Mouse (Mus musculus) hindbrain, embryonic 16.5 days (tissue): ENCODE data around the gene Tmem221. TPM values are rescaled to one million over a fixed set of nuclear protein-coding genes. Genes with fewer than 3 reads are reported as not detected.
"Not testable (repeated sequence)": the region's sequence is repeated elsewhere in the genome, so short reads cannot be mapped to it uniquely, and the experiment has no call there.

Experiments
- ATAC-seq: fragments of 200-750 bp; cut with Nextera tagmentation; 2 replicates; pipeline ENCODE4 v1.8.0; 2017; ENCODE audit warnings: moderate TSS enrichment, moderate library complexity
- H3K27ac ChIP-seq: fragments of 300-500 bp; sonication (generic); 2 replicates; pipeline ENCODE4 v1.5.1; 2014; ENCODE audit warnings: low read depth, mild to moderate bottlenecking, control low read depth, low read length, moderate library complexity
- H3K27me3 ChIP-seq: fragments of 300-500 bp; sonication (generic); replicated peaks from 2 replicates; pipeline ENCODE4 v1.6.1; 2014; ENCODE audit warnings: low read length; ENCODE audit not compliant: control insufficient read depth, insufficient read depth
- H3K36me3 ChIP-seq: fragments of 300-500 bp; sonication (generic); 2 replicates; pipeline ENCODE4 v1.6.1; 2014; ENCODE audit warnings: mild to moderate bottlenecking, low read length, moderate library complexity, mixed read lengths; ENCODE audit not compliant: control insufficient read depth, insufficient read depth
- H3K4me1 ChIP-seq: fragments of 300-500 bp; sonication (generic); 2 replicates; pipeline ENCODE4 v1.6.1; 2014; ENCODE audit warnings: low read depth, low read length; ENCODE audit not compliant: control insufficient read depth, insufficient read depth
- H3K4me2 ChIP-seq: fragments of 300-500 bp; sonication (generic); 2 replicates; pipeline ENCODE4 v1.6.1; 2014; ENCODE audit warnings: mild to moderate bottlenecking, low read length, control low read depth, moderate library complexity
- H3K4me3 ChIP-seq: fragments of 300-500 bp; sonication (generic); 2 replicates; pipeline ENCODE4 v1.5.1; 2014; ENCODE audit warnings: mild to moderate bottlenecking, low read length, control low read depth, moderate library complexity
- H3K9ac ChIP-seq: fragments of 300-500 bp; sonication (generic); 2 replicates; pipeline ENCODE4 v1.6.1; 2014; ENCODE audit warnings: low read depth, mild to moderate bottlenecking, control low read depth, low read length, moderate library complexity
- H3K9me3 ChIP-seq: fragments of 300-500 bp; sonication (generic); 2 replicates; pipeline ENCODE4 v1.6.1; 2014; ENCODE audit warnings: mild to moderate bottlenecking, low read length, moderate library complexity; ENCODE audit not compliant: control insufficient read depth
- whole genome bisulfite sequencing: fragments of 180-500 bp; shearing (Covaris S2); extraction: QIAGEN DNeasy Blood & Tissue Kit; methylation state at CpG from one replicate; pipeline ENCODE4 v1.1.7; 2014; 5-methylcytosine and 5-hydroxymethylcytosine counted together
- polyA plus RNA-seq: library from polyadenylated mRNA; unstranded; fragments of >200 nt; fragmentation: Nextera tagmentation; extraction: Ambion mirVana; gene quantifications from 2 replicates; pipeline ENCODE4 v1.2.1, GENCODE M21; 2015

Gene Tmem221
- polyA plus RNA-seq, 1 experiment from 2014 or later = 0.09 TPM

GRCm38 (mm10) chr8:71527162-71527870 lies 31.4 kb downstream of the Tmem221 start:
- Histone ChIP-seq H3K4me2 (no peak overlapping the region), H3K27ac (no peak overlapping the region)

GRCm38 (mm10) chr8:71526272-71526671 lies 32.4 kb downstream of the Tmem221 start:
- WGBS = 11% methylated on average over 6 of the region's 6 CpGs
- Histone ChIP-seq H3K27ac (no peak overlapping the region), H3K4me3 (no peak overlapping the region), H3K36me3 (no peaks in the 10 kb centered on the region), H3K27me3 (peaks cover 27% of the 10 kb centered on the region), H3K9ac (no peak overlapping the region), H3K4me2 (no peak overlapping the region), H3K9me3 (no peaks in the 10 kb centered on the region), H3K4me1 (peaks cover 7% of the 10 kb centered on the region)
- ATAC-seq = no peak

More at GRCm38 (mm10) chr8:71527162-71527870, 31.4 kb downstream of the Tmem221 start:
- no peak overlapping the region for H3K4me3 ChIP-seq
- H3K4me1 ChIP-seq = peaks cover 3% of the 10 kb centered on the region; the same call in 1 of the 2 replicates
- ATAC-seq = no peak
- H3K36me3 ChIP-seq = no peaks in the 10 kb centered on the region
- H3K27me3 ChIP-seq = peaks cover 27% of the 10 kb centered on the region
- no peak overlapping the region for H3K9ac ChIP-seq
- 45% methylated on average over 3 of the region's 3 CpGs for WGBS
- H3K9me3 ChIP-seq = no peaks in the 10 kb centered on the region

GRCm38 (mm10) chr8:71525226-71526050 lies 33.2 kb downstream of the Tmem221 start, which contains the start of gene Ccdc194:
Gene Ccdc194, minus strand, starts transcription at chr8:71525711.
- H3K4me2 ChIP-seq = peak within 1 kb of the TSS; percentile 12; the same call in 1 of the 2 replicates
- H3K27me3 ChIP-seq = peaks cover 27% of the 10 kb centered on the region
- H3K9ac ChIP-seq = peak within 1 kb of the TSS; percentile 38
- no peak within 1 kb of the TSS for H3K27ac ChIP-seq
- H3K9me3 ChIP-seq = no peaks in the 10 kb centered on the region
- ATAC-seq = no peak
- no peak within 1 kb of the TSS; the same call in 1 of the 2 replicates for H3K4me3 ChIP-seq
- H3K4me1 ChIP-seq = peaks cover 7% of the 10 kb centered on the region
- WGBS = 11% methylated on average over 45 of the region's 46 CpGs
- H3K36me3 ChIP-seq = no peaks in the 10 kb centered on the region

GRCm38 (mm10) chr8:71521634-71522033 lies 37.0 kb downstream of the Tmem221 start:
- Histone ChIP-seq H3K9me3 (no peaks in the 10 kb centered on the region), H3K4me2 (peak overlapping the region; percentile 41), H3K9ac (no peak overlapping the region; the same call in 1 of the 2 replicates), H3K4me3 (no peak overlapping the region), H3K36me3 (no peaks in the 10 kb centered on the region), H3K27ac (no peak overlapping the region), H3K27me3 (peaks cover 21% of the 10 kb centered on the region), H3K4me1 (peaks cover 5% of the 10 kb centered on the region)
- 3% methylated on average over 17 of the region's 17 CpGs for WGBS
- ATAC-seq = peak; percentile 88

- not testable (repeated sequence) for ATAC-seq, H3K4me2 ChIP-seq, H3K9me3 ChIP-seq, H3K9ac ChIP-seq, H3K36me3 ChIP-seq, H3K27me3 ChIP-seq, H3K27ac ChIP-seq, H3K4me1 ChIP-seq, H3K4me3 ChIP-seq
- WGBS = 38% methylated on average over 9 of the region's 10 CpGs
These were observed 39.4 kb downstream of the Tmem221 start for GRCm38 (mm10) chr8:71519037-71519825.

GRCm38 (mm10) chr8:71516786-71517185 lies 41.9 kb downstream of the Tmem221 start:
- Histone ChIP-seq H3K36me3 (no peaks in the 10 kb centered on the region), H3K4me2 (no peak overlapping the region), H3K9ac (no peak overlapping the region), H3K27me3 (no peaks in the 10 kb centered on the region), H3K4me1 (peaks cover 5% of the 10 kb centered on the region), H3K9me3 (no peaks in the 10 kb centered on the region), H3K4me3 (no peak overlapping the region), H3K27ac (no peak overlapping the region)
- 9% methylated on average over 6 of the region's 6 CpGs for WGBS
- ATAC-seq = no peak

- Histone ChIP-seq H3K4me2 (no peak overlapping the region), H3K9me3 (no peaks in the 10 kb centered on the region), H3K36me3 (no peaks in the 10 kb centered on the region), H3K4me3 (no peak overlapping the region), H3K27ac (no peak overlapping the region), H3K4me1 (no peaks in the 10 kb centered on the region), H3K27me3 (no peaks in the 10 kb centered on the region; the same call in 1 of the 2 replicates), H3K9ac (no peak overlapping the region)
- WGBS = 66% methylated on average over 5 of the region's 5 CpGs
- ATAC-seq = no peak
These were observed 43.6 kb downstream of the Tmem221 start for GRCm38 (mm10) chr8:71515043-71515442.

- Histone ChIP-seq H3K9me3 (no peaks in the 10 kb centered on the region), H3K4me3 (no peak overlapping the region), H3K36me3 (no peaks in the 10 kb centered on the region), H3K9ac (no peak overlapping the region), H3K4me1 (no peaks in the 10 kb centered on the region), H3K27ac (no peak overlapping the region), H3K27me3 (peaks cover 12% of the 10 kb centered on the region), H3K4me2 (no peak overlapping the region)
- 75% methylated on average over 14 of the region's 15 CpGs for WGBS
- no peak for ATAC-seq
These were observed 45.5 kb downstream of the Tmem221 start for GRCm38 (mm10) chr8:71513018-71513754.
